Mouse (Mus musculus) stomach, postnatal 0 days (tissue): Measurements from ENCODE around the gene Nxnl2.

Source experiments
- CTCF ChIP-seq: IDR thresholded peaks from 2 replicates; pipeline ENCODE4 v1.5.1; 2016; ENCODE audit warnings: antibody characterized with exemption, low read depth, mild to moderate bottlenecking, moderate library complexity
- EP300 ChIP-seq: optimal IDR thresholded peaks from 2 replicates; pipeline ENCODE3; 2016; ENCODE audit warnings: antibody characterized with exemption

DNA sequence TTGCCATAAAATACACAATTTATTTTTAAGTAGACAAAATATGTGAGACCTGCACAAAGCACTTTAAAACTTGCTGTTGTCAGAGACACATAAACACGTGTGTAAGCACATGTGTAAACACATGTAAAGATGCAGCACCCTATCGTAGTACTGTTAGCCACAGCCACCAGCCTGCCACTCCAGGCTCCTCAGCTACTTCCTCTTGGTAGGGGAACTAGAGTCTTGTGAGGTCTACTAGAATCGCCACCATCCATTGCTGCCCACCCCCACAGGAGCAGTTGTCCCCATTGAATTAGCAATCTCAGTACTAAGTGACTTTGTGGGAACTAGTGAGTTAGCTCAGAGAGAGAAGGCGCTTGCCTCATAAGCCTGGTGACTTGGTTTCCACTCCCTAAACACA is 34.5 kb upstream of the Nxnl2 start:
- TF ChIP-seq CTCF (no peak), EP300 (no peak)
